Mouse (Mus musculus): ENCODE results near the gene Sis.

DNA sequence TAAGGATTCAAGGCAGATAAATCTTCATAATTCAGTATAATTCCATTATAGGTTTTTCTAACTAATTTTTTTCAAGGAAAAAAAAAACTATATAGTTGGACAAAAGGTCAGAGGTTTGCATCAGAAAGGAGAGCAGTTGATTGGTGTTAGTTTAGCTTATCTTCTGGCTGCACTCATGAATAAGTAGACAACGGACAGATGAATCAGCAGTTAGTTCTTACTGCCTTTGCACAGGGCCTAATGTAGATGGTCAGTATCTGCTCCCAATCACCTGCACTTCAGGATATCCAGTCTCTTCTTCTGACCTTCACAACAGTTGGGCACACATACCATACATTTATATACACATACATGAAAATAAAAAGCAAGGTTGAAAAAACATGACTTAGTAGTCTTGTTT lies 85.2 kb downstream of the Sis start:
- TF ChIP-seq POLR2A (IDR thresholded peaks at IDR 0.05; ENCODE audit: borderline replicate concordance, low read depth, low read length) (no peak), CTCF (IDR thresholded peaks at IDR 0.05; ENCODE audit: low read depth, low read length) (no peak)
